Mouse (Mus musculus) C2C12 (cell line): ENCODE measurements at regions not wholly inside any gene's neighbourhood (a gene's known extent, or its start where the extent isn't known, plus 50 kb on each side); places are given as distances from the start of the nearest gene placed in this dataset.

ENCODE experiments used
- H3K27me3 ChIP-seq: one replicate; pipeline ENCODE4 v1.6.1; 2011; ENCODE audit not compliant: control insufficient read depth, insufficient read depth, insufficient read length
- H3K36me3 ChIP-seq: one replicate; pipeline ENCODE4 v1.6.1; 2011; ENCODE audit not compliant: control insufficient read depth, insufficient read depth
- H3K4me3 ChIP-seq: one replicate; pipeline ENCODE4 v1.5.1; 2011; ENCODE audit warnings: mild to moderate bottlenecking, control low read depth; ENCODE audit not compliant: poor library complexity, insufficient read depth, severe bottlenecking
- H3K79me2 ChIP-seq: one replicate; pipeline ENCODE4 v1.6.1; 2011; ENCODE audit not compliant: control insufficient read depth, insufficient read depth
- H3K79me3 ChIP-seq: one replicate; pipeline ENCODE4 v1.6.1; 2011; ENCODE audit warnings: low read depth, control low read depth
- H3ac ChIP-seq: one replicate; pipeline ENCODE3; 2011; ENCODE audit warnings: low read depth; ENCODE audit not compliant: control insufficient read depth, insufficient read length
- CEBPB ChIP-seq: IDR thresholded peaks from one replicate; pipeline ENCODE4 v1.6.1; 2011; ENCODE audit warnings: low read depth, mild to moderate bottlenecking, control low read depth, moderate library complexity
- CTCF ChIP-seq: IDR thresholded peaks from one replicate; pipeline ENCODE4 v1.5.1; 2011; ENCODE audit not compliant: control insufficient read depth, insufficient read depth, insufficient read length
- FOSL1 ChIP-seq: IDR thresholded peaks from one replicate; pipeline ENCODE4 v1.8.0; 2011; ENCODE audit warnings: mild to moderate bottlenecking, low read length; ENCODE audit not compliant: poor library complexity, insufficient read depth, severe bottlenecking
- MAX ChIP-seq: IDR thresholded peaks from one replicate; pipeline ENCODE4 v1.6.1; 2011; ENCODE audit warnings: mild to moderate bottlenecking, control low read depth
- MYOD1 ChIP-seq: IDR thresholded peaks from one replicate; pipeline ENCODE4 v1.6.1; 2011; ENCODE audit warnings: low read depth; ENCODE audit not compliant: control insufficient read depth, insufficient read length
- MYOG ChIP-seq: IDR thresholded peaks from one replicate; pipeline ENCODE4 v1.6.1; 2011; ENCODE audit not compliant: control insufficient read depth, insufficient read length; ENCODE audit errors: extremely low read depth
- USF1 ChIP-seq: IDR thresholded peaks from one replicate; pipeline ENCODE4 v1.6.1; 2011; ENCODE audit warnings: low read depth, mild to moderate bottlenecking, control low read depth, moderate library complexity

- Histone ChIP-seq H3ac (no peak overlapping the region), H3K4me3 (no peak overlapping the region), H3K36me3 (no peaks in the 10 kb centered on the region), H3K27me3 (no peaks in the 10 kb centered on the region), H3K79me3 (no peaks in the 10 kb centered on the region), H3K79me2 (no peaks in the 10 kb centered on the region)
- no peak for TF ChIP-seq MYOD1
- no peak for TF ChIP-seq MAX
- TF ChIP-seq MYOG: no peak
- no peak for TF ChIP-seq USF1
- TF ChIP-seq CTCF: no peak
- TF ChIP-seq CEBPB: no peak
- TF ChIP-seq FOSL1: no peak
Measured at GRCm38 (mm10) chr16:31587036-31587435, 76.2 kb upstream of the Dlg1 start.

- no peak overlapping the region for H3K4me3 ChIP-seq
- TF ChIP-seq CEBPB: peak; percentile 85
- TF ChIP-seq MAX: no peak
- H3ac ChIP-seq: no peak overlapping the region
- H3K36me3 ChIP-seq: no peaks in the 10 kb centered on the region
- H3K27me3 ChIP-seq: no peaks in the 10 kb centered on the region
- H3K79me3 ChIP-seq: no peaks in the 10 kb centered on the region
- H3K79me2 ChIP-seq: no peaks in the 10 kb centered on the region
Measured at GRCm38 (mm10) chr16:31589576-31589975, 73.7 kb upstream of the Dlg1 start.

GRCm38 (mm10) chr16:31591565-31591964, 71.7 kb upstream of the Dlg1 start:
- H3K4me3 ChIP-seq: no peak overlapping the region
- no peaks in the 10 kb centered on the region for H3K36me3 ChIP-seq

GRCm38 (mm10) chr16:31592014-31592871, 71.0 kb upstream of the Dlg1 start:
- Histone ChIP-seq H3K36me3 (no peaks in the 10 kb centered on the region), H3K4me3 (no peak overlapping the region), H3K27me3 (no peaks in the 10 kb centered on the region), H3K79me3 (no peaks in the 10 kb centered on the region), H3K79me2 (no peaks in the 10 kb centered on the region), H3ac (no peak overlapping the region)
- TF ChIP-seq MYOD1 (no peak), CEBPB (peak; percentile 0)

More at GRCm38 (mm10) chr16:31591565-31591964, 71.7 kb upstream of the Dlg1 start:
- Histone ChIP-seq H3K27me3 (no peaks in the 10 kb centered on the region), H3K79me2 (no peaks in the 10 kb centered on the region), H3K79me3 (no peaks in the 10 kb centered on the region), H3ac (no peak overlapping the region)
- no peak for TF ChIP-seq CEBPB
- no peak for TF ChIP-seq MYOG
- TF ChIP-seq MYOD1: no peak
- TF ChIP-seq USF1: no peak
- TF ChIP-seq CTCF: no peak

DNA sequence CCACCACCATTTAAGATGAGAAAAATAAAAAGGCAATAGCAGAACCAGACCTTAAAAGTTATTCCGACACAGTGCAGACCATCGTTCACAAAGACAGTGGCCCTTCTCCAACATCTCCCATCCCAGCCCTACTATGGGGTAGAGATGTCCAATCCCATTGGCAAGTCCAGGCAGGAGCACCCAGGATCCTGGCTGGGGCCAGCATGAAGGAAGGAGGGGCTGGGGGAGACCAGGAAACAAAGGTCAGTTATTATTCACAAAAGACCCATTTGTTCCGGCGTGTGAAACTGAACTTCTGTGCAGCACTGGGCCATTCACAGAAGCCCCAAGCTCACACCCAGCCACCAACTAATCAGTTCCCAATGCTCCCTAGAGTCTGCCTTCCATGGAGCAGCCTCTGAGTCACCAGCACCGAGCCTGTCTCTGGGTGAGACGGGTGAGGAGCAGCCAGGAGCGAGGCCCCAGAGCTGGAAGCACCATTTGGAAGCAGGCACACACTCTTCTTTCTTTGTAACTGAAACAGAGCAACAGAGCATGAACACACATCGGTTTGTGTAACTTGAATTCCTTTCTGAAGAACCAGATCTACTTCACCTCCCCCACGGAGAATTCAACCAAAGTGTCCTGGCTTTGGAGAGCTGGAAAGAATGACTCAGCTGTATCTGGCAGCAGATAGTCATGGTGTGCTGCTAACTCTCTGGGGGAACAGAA, 70.1 kb upstream of the Dlg1 start:
- H3K27me3 ChIP-seq: no peaks in the 10 kb centered on the region
- TF ChIP-seq MAX (no peak), MYOD1 (no peak), CTCF (no peak), FOSL1 (no peak), USF1 (no peak), MYOG (no peak), CEBPB (no peak)
- H3K36me3 ChIP-seq: no peaks in the 10 kb centered on the region
- H3K79me3 ChIP-seq: no peaks in the 10 kb centered on the region
- no peak overlapping the region for H3K4me3 ChIP-seq
- no peaks in the 10 kb centered on the region for H3K79me2 ChIP-seq
- peak overlapping the region; percentile 45 for H3ac ChIP-seq

- no peak overlapping the region for H3ac ChIP-seq
- no peaks in the 10 kb centered on the region for H3K79me2 ChIP-seq
- no peaks in the 10 kb centered on the region for H3K27me3 ChIP-seq
- no peaks in the 10 kb centered on the region for H3K36me3 ChIP-seq
- H3K4me3 ChIP-seq: no peak overlapping the region
- no peaks in the 10 kb centered on the region for H3K79me3 ChIP-seq
- no peak for TF ChIP-seq CEBPB
- TF ChIP-seq MYOG: no peak
- TF ChIP-seq MAX: no peak
- TF ChIP-seq MYOD1: no peak
- TF ChIP-seq USF1: no peak
- no peak for TF ChIP-seq FOSL1
- TF ChIP-seq CTCF: no peak
Measured at GRCm38 (mm10) chr16:31597965-31598364, 65.3 kb upstream of the Dlg1 start.
